Mouse (Mus musculus) ES-Bruce4 (cell line): ENCODE data around the gene Hoxd13. TPM values are rescaled to one million over a fixed set of nuclear protein-coding genes. Genes with fewer than 3 reads are reported as not detected.
A peak's percentile ranks its signal among the peaks of the same experiment; 100 is the strongest.

Experiments used
- H3K27ac ChIP-seq: 2 replicates; pipeline ENCODE4 v1.5.1; 2012; ENCODE audit warnings: low read length, inconsistent platforms; ENCODE audit not compliant: insufficient read depth
- H3K27me3 ChIP-seq: 2 replicates; pipeline ENCODE4 v1.6.1; 2012; ENCODE audit warnings: mild to moderate bottlenecking, low read length, inconsistent platforms; ENCODE audit not compliant: control insufficient read depth, poor library complexity, insufficient read depth, severe bottlenecking
- H3K36me3 ChIP-seq: 2 replicates; pipeline ENCODE4 v1.6.1; 2012; ENCODE audit warnings: inconsistent platforms, mild to moderate bottlenecking, low read length, moderate library complexity; ENCODE audit not compliant: control insufficient read depth, poor library complexity, insufficient read depth, severe bottlenecking
- H3K4me1 ChIP-seq: one replicate; pipeline ENCODE4 v1.8.1; 2011; ENCODE audit warnings: low read length; ENCODE audit not compliant: control insufficient read depth, insufficient read depth
- H3K4me3 ChIP-seq: 2 replicates; pipeline ENCODE4 v1.5.1; 2011; ENCODE audit warnings: low read depth, mild to moderate bottlenecking, low read length
- H3K9ac ChIP-seq: 2 replicates; pipeline ENCODE4 v1.6.1; 2012; ENCODE audit warnings: low read depth, mild to moderate bottlenecking, inconsistent platforms; ENCODE audit not compliant: poor library complexity, severe bottlenecking
- H3K9me3 ChIP-seq: replicated peaks from 2 replicates; pipeline ENCODE4 v1.6.1; 2012; ENCODE audit warnings: mild to moderate bottlenecking, low read length, inconsistent platforms; ENCODE audit not compliant: control insufficient read depth, poor library complexity, insufficient read depth, severe bottlenecking
- CTCF ChIP-seq: IDR thresholded peaks from one replicate; pipeline ENCODE4 v1.8.1; 2011; ENCODE audit warnings: low read depth, low read length
- EP300 ChIP-seq: IDR thresholded peaks from 2 replicates; pipeline ENCODE4 v1.6.1; 2011; ENCODE audit warnings: low read depth, low read length; ENCODE audit not compliant: insufficient read depth
- POLR2A ChIP-seq: IDR thresholded peaks from one replicate; pipeline ENCODE4 v1.8.1; 2011; ENCODE audit warnings: low read length; ENCODE audit not compliant: insufficient read depth
- polyA plus RNA-seq: library from polyadenylated mRNA; stranded (reverse); fragments of >200 nt; gene quantifications from 2 replicates; pipeline ENCODE4 v1.2.4, GENCODE M21; 2011; ENCODE audit warnings: low read depth; ENCODE audit not compliant: missing spikeins, insufficient read depth, insufficient read length

Hoxd13 gene
- polyA plus RNA-seq, 1 experiment = not detected

DNA sequence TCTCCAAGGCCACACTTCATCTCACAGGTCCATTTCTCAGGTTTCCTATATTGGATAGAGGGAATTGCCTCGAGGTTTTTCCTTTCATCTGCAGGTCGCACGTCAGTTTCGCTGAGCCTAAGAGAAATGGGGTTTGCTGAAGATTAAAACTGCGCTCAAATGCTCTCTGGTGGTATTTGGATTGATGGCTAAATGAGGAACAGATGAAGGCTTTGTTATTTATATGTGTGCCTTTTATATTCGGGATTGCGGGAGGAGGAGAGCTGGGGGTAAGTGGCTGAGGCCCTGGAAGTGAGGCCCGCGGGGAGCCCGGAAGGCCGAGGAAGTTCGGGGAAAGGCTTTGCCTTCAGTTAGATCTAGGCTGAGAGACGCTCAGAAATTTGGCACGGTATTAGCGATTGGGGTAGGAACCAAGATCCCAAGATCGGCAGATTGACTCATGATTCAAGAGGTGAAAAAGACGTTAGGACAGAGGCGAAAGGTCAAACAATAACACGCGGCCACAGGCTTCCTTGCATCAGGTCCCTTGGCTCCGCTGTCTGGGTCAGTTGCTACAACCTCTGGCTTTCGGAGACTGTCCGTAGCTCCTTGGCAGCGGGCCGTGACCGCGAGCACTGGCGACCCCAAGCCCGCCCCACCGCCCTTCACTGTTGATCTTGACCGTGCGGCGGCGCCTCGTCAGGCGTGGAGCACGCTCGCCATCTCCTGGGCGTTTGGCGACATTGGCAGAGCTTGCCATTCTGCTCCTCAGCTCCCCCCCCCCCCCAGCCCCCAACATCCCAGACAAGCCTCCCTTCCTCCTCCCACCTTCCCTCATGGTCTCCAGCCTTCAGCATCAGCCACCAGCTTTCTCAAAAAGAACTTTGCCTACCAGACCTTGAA is 4.6 kb downstream of the Hoxd13 start:
- Histone ChIP-seq H3K9ac (0 out of 2 replicates have a peak overlapping the region, but pooled peaks have one; percentile 33), H3K36me3 (no peaks in the 10 kb centered on the region), H3K4me1 (peaks cover 2% of the 10 kb centered on the region), H3K27me3 (peaks cover 58% of the 10 kb centered on the region), H3K9me3 (no peaks in the 10 kb centered on the region), H3K4me3 (peak overlapping the region; percentile 72), H3K27ac (no peak overlapping the region)
- peak; percentile 74 for TF ChIP-seq CTCF
- TF ChIP-seq POLR2A = no peak
- no peak for TF ChIP-seq EP300

DNA sequence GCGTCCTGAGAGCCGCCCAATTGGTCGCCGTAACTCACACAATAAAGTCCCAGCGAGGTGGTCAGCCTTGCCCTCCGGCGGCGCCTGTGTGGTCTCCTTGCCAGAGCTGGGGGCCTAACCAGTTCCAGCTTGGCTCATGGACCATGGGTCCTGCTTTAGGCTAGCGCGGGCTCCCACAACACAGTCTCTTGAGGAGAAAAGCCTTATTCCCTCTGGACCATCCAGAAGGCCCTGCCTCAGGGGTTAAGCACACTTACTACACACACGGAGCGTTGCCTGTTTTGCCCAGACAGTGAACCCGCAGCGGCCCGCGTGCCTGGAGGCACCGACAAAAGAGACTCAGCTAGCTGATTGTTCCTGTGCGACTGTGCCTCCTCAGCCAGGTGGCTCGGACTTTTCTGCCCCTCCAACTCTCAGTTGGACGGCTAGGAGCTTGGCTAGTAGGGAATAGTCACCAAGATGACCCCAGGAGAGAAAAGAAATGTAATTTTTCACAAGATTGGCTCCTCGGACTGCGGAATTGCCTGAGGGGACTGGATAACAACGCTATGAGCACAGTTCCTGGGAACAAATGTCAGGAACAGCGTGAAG is 5.8 kb downstream of the Hoxd13 start:
- TF ChIP-seq CTCF (no peak), POLR2A (no peak), EP300 (no peak)
- no peaks in the 10 kb centered on the region for H3K36me3 ChIP-seq
- H3K9ac ChIP-seq = no peak overlapping the region
- H3K9me3 ChIP-seq = no peaks in the 10 kb centered on the region
- H3K27me3 ChIP-seq = peaks cover 60% of the 10 kb centered on the region
- peaks cover 2% of the 10 kb centered on the region for H3K4me1 ChIP-seq
- H3K27ac ChIP-seq = no peak overlapping the region
- H3K4me3 ChIP-seq = no peak overlapping the region

DNA sequence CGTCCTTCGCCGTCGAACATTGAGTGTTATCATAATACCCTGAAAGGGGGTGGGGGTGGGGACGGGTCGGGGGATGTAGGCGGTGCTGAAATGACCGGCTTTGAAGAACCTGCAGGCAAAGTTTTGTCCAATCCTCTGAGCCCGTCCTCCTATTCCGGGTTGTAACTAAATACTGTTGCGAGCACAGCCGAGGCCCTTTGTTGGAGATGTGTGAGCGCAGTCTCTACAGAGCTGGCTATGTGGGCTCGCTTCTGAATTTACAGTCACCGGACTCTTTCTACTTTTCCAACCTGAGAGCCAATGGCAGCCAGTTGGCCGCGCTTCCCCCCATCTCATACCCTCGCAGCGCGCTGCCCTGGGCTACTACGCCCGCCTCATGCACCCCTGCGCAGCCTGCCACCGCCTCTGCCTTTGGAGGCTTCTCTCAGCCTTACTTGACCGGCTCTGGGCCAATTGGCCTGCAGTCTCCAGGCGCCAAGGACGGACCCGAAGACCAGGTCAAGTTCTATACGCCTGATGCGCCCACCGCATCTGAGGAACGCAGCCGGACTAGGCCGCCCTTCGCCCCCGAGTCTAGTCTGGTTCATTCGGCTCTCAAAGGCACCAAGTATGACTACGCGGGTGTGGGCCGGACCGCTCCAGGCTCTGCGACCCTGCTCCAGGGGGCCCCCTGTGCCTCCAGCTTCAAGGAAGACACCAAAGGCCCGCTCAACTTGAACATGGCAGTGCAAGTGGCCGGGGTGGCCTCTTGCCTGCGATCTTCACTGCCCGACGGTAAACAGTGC is 7.0 kb downstream of the Hoxd13 start, which contains the start of gene Hoxd12:
Gene Hoxd12, plus strand, starts transcription at position 133 of the 785 bp plus-strand sequence.
- H3K27me3 ChIP-seq = peaks cover 56% of the 10 kb centered on the region
- H3K9me3 ChIP-seq = no peaks in the 10 kb centered on the region
- H3K4me3 ChIP-seq = peak within 1 kb of the TSS; percentile 5; the same call in 1 of the 2 replicates
- H3K36me3 ChIP-seq = no peaks in the 10 kb centered on the region
- TF ChIP-seq POLR2A = no peak
- TF ChIP-seq CTCF = no peak
- no peak for TF ChIP-seq EP300
- H3K9ac ChIP-seq = no peak within 1 kb of the TSS
- H3K27ac ChIP-seq = no peak within 1 kb of the TSS
- peaks cover 2% of the 10 kb centered on the region for H3K4me1 ChIP-seq

DNA sequence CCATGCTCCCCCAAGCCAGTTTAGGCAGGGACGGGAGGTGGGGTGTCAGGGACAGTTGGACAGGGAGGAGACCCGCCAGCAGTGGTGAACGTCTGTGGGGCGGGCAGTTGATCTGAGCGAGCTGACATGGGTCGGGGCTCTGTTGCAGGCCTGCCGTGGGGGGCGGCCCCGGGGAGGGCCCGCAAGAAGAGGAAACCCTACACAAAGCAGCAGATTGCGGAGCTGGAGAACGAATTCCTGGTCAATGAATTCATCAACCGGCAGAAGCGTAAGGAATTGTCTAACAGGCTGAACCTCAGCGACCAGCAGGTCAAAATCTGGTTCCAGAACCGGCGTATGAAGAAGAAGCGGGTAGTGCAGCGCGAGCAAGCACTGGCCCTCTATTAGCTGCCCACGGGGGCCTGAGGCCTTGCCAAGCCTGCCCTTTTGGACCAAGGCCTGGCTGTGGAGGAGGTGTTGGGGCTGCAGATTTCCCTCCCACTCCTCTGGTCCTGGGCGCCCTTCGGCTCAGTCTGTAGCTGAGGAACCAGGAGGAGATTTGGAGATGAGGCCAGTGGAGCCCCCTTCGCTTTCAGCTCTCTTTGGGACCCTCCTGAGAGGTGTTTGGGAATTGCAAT is 7.7 kb downstream of the Hoxd13 start:
- Histone ChIP-seq H3K4me3 (0 out of 2 replicates have a peak overlapping the region, but pooled peaks have one; percentile 5), H3K9me3 (no peaks in the 10 kb centered on the region), H3K27me3 (peaks cover 61% of the 10 kb centered on the region), H3K4me1 (peaks cover 2% of the 10 kb centered on the region), H3K36me3 (no peaks in the 10 kb centered on the region), H3K9ac (no peak overlapping the region), H3K27ac (no peak overlapping the region)
- TF ChIP-seq POLR2A (no peak), EP300 (no peak)

DNA sequence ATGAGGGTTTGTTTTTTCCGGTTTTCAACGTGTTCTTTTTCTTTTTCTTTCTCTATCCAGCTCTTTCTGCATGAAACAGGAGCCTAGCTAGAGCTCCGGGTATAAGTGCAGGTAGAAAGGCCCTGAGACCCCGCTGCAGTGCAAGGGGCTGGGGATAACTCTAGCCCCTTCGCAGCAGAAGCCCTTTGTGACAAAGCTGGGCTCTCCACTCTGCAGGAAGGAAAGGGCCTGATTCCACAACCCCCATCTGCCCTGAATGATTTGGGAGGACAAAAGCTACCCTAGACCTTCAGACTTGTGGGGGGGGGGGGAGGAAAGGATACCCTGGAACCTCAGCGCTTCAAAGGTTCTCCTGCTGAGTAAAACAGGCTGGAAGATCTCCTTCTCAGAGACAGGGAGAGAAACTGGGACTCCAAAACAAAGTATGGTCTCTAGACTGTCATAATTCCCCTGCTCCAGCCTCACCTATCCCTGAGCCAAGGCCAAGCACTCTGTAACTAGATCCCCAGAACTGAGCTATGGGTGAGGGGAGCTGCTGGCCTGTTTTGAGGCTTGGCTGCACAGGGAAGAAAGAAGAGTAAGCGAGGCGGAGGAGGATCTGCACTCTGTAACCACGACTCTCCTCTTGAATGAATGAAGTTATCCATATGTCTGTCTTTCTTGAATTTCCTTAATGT is 8.4 kb downstream of the Hoxd13 start:
- no peak overlapping the region for H3K27ac ChIP-seq
- H3K9ac ChIP-seq = no peak overlapping the region
- TF ChIP-seq CTCF = no peak
- no peak for TF ChIP-seq EP300
- TF ChIP-seq POLR2A = no peak

More for the DNA sequence above, 8.4 kb downstream of the Hoxd13 start:
- Histone ChIP-seq H3K4me1 (peaks cover 2% of the 10 kb centered on the region), H3K27me3 (peaks cover 63% of the 10 kb centered on the region), H3K4me3 (no peak overlapping the region), H3K9me3 (no peaks in the 10 kb centered on the region), H3K36me3 (no peaks in the 10 kb centered on the region)
